Mouse (Mus musculus) midbrain, embryonic 15.5 days (tissue): ENCODE results near the gene Tedc1. TPM values are rescaled to one million over a fixed set of nuclear protein-coding genes. Genes with fewer than 3 reads are reported as not detected.

ENCODE experiments used
- ATAC-seq: fragments of 200-750 bp; cut with Nextera tagmentation; replicated peaks from 2 replicates; pipeline ENCODE4 v1.8.0; 2017; ENCODE audit warnings: moderate TSS enrichment
- H3K27ac ChIP-seq: fragments of 300-500 bp; sonication (generic); 2 replicates; pipeline ENCODE4 v1.5.1; 2015; ENCODE audit warnings: mild to moderate bottlenecking, inconsistent platforms
- H3K27me3 ChIP-seq: fragments of 300-500 bp; sonication (generic); replicated peaks from 2 replicates; pipeline ENCODE4 v1.6.1; 2015; ENCODE audit warnings: inconsistent platforms
- H3K36me3 ChIP-seq: fragments of 300-500 bp; sonication (generic); replicated peaks from 2 replicates; pipeline ENCODE4 v1.6.1; 2015; ENCODE audit warnings: inconsistent platforms
- H3K4me1 ChIP-seq: fragments of 300-500 bp; sonication (generic); 2 replicates; pipeline ENCODE4 v1.6.1; 2015; ENCODE audit warnings: inconsistent platforms
- H3K4me2 ChIP-seq: fragments of 300-500 bp; sonication (generic); 2 replicates; pipeline ENCODE4 v1.6.1; 2015; ENCODE audit warnings: inconsistent platforms, mild to moderate bottlenecking, moderate library complexity
- H3K4me3 ChIP-seq: fragments of 300-500 bp; sonication (generic); 2 replicates; pipeline ENCODE4 v1.5.1; 2015; ENCODE audit warnings: mild to moderate bottlenecking, inconsistent platforms
- H3K9ac ChIP-seq: fragments of 300-500 bp; sonication (generic); 2 replicates; pipeline ENCODE4 v1.6.1; 2015; ENCODE audit warnings: mild to moderate bottlenecking, inconsistent platforms
- H3K9me3 ChIP-seq: fragments of 300-500 bp; sonication (generic); 2 replicates; pipeline ENCODE4 v1.6.1; 2016; ENCODE audit warnings: inconsistent platforms
- WGBS: fragments of 180-500 bp; shearing (Covaris S2); methylation state at CpG from one replicate; pipeline ENCODE4 v1.1.7; 2015; ENCODE audit warnings: mixed read lengths; 5-methylcytosine and 5-hydroxymethylcytosine counted together
- polyA plus RNA-seq: library from polyadenylated mRNA; unstranded; fragments of >200 nt; fragmentation: Nextera tagmentation; extraction: Ambion mirVana; gene quantifications from 2 replicates; pipeline ENCODE4 v1.2.1, GENCODE M21; 2015

Gene Tedc1
- polyA plus RNA-seq, 1 experiment from 2014 or later, result 16.3 TPM

DNA sequence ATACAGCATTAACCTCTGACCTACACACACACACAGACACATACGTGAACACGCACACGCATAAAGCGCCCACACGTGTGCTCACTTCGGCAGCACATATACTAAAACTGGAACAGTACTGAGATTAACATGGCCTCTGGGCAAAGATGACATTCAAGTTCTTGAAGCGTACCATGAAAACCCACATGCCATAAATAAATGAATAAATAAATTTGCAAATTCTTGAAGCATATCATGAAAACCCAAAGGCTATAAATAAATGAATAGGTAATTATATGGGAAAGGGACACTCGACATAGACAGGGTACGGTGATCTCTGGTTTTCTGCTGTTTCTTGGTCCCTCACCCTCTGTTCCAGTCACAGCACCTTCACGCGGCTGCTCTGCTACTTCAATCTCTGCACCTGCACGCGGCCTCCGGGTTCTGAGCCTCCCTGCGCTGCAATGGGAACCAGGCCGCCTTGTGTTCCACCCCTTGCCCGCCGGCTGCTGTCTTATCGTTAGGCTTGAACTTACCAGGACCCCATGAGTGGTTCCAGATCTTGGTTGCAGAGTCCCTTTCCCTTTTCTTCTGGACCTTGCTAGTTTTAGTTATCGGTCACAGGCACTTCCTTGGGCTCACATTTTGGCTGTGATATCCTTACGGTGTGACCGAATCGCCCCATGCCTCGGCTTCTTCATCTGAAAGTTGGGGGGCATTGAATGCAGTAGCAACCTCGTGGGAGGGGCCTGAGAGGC is 58.0 kb downstream of the Tedc1 start:
- Histone ChIP-seq H3K9ac (no peak overlapping the region), H3K4me1 (no peaks in the 10 kb centered on the region), H3K4me3 (no peak overlapping the region), H3K4me2 (no peak overlapping the region), H3K27ac (no peak overlapping the region), H3K27me3 (0 out of 2 replicates have a peak, but pooled peaks cover 4% of the 10 kb centered on the region), H3K9me3 (no peaks in the 10 kb centered on the region), H3K36me3 (no peaks in the 10 kb centered on the region)
- no peak for ATAC-seq
- WGBS, result 87% methylated on average over 25 of the region's 25 CpGs

DNA sequence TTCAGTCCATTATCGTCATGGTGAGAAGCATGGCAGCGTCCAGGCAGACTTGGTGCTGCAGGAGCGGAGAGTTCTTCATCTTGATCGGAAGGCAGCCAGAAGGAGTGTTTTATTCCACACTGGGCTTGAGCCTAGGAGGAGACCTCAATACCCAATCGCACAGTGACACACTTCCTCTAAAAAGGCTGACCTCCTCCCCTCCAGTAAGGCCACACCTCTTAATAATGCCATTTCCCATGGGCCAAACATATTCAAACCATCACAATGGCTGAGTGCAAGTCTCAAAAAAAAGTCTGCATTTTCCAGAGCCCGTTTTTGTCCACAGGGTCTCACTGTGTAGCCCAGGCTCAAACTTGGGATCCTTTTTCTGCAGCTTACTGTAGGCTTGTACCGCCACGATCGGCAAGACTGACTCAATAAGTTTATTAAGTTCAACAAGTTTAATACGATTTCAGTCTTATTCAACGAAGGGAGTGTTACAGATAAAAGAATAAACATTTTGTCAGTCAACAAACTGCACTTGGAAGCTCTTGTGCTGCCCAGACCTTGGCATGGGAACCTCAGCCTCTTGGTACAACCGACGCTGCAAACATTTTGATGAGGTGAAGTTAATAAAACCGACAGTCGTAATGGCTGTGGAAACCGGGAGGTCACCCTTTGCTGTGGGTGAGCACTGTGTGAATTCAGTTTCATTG is 58.9 kb downstream of the Tedc1 start:
- ATAC-seq, result no peak
- Histone ChIP-seq H3K4me1 (no peaks in the 10 kb centered on the region), H3K27me3 (0 out of 2 replicates have a peak, but pooled peaks cover 4% of the 10 kb centered on the region), H3K9me3 (no peaks in the 10 kb centered on the region), H3K36me3 (no peaks in the 10 kb centered on the region), H3K4me2 (no peak overlapping the region), H3K27ac (no peak overlapping the region), H3K4me3 (no peak overlapping the region), H3K9ac (no peak overlapping the region)
- 86% methylated on average over 16 of the region's 16 CpGs for WGBS

Other genes with a start within 250 kb of the Tedc1 start
- 16.4 and 18.4 TPM in 2 replicates for gene Jag2, start 226.6 kb upstream of the Tedc1 start, polyA plus RNA-seq
- gene Nudt14, start 214.3 kb upstream of the Tedc1 start, polyA plus RNA-seq, result 60.6 and 60.8 TPM in 2 replicates
- 57.4 and 60.2 TPM in 2 replicates for gene Btbd6, start 179.9 kb upstream of the Tedc1 start, polyA plus RNA-seq
- 56.0 and 58.5 TPM in 2 replicates for gene Brf1, start 155.7 kb upstream of the Tedc1 start, polyA plus RNA-seq
- gene Pacs2, start 141.9 kb upstream of the Tedc1 start, polyA plus RNA-seq, result 34.6 and 35.1 TPM in 2 replicates
- gene Tex22, start 81.9 kb upstream of the Tedc1 start, polyA plus RNA-seq, result 0.40 TPM in 1 of 2 replicates, not detected in the other
- gene Mta1, start 58.1 kb upstream of the Tedc1 start, polyA plus RNA-seq, result 17.2 and 18.1 TPM in 2 replicates
- 370 and 393 TPM in 2 replicates for gene Crip2, start 16.2 kb upstream of the Tedc1 start, polyA plus RNA-seq
- gene Crip1, start 10.1 kb upstream of the Tedc1 start, polyA plus RNA-seq, result 23.7 and 27.3 TPM in 2 replicates
- 44.9 and 50.6 TPM in 2 replicates for gene Tmem121, start 29.5 kb downstream of the Tedc1 start, polyA plus RNA-seq